Mouse (Mus musculus): ENCODE measurements at regions not wholly inside any gene's neighbourhood (a gene's known extent, or its start where the extent isn't known, plus 50 kb on each side); places are given as distances from the start of the nearest gene placed in this dataset.

DNA sequence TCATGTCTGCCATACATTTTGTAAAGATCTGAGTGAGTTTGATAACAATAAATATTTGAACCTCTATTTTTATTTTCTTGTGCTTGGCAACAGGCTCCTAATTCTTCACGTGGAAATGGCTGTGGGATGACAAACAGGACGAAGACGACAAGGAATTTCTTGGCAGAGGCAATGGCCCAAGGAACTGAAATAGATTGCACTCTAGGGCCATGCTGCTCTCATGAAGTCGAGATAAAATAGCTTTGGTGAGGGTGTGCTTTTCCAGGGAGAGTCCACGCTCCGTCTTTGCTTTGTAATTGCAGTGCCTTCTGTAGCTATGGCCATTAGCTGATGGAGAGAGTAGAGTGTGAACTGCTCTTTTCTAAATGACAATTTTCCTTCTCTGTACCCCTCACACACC is 50.9 kb upstream of the 1810046K07Rik start:
- ATAC-seq, result no peak
- 80% methylated on average over 6 of the region's 6 CpGs for WGBS

DNA sequence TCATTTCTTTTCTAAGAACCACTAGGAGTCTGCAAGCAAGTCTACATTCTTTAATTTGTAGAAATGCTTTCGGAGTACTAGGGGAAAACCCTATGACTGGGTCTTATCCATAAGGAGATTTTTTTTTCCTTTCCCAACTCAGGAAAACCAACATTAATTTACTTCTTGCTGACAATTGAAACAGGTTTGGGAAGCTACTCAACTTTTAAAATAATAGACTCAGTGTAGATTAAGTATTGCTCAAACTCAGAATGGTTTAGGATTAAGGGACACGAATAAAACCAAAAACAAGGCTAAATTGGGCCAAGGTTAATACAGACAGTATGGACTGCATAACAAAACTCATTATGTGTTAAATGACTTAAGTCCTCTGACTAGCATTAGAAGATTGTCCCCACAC is 65.2 kb upstream of the 1810046K07Rik start:
- Histone ChIP-seq H3K4me2 (replicated peaks) (no peak overlapping the region), H3K27me3 (no peaks in the 10 kb centered on the region), H3K27ac (no peak overlapping the region), H3K4me3 (replicated peaks) (no peak overlapping the region), H3K36me3 (no peaks in the 10 kb centered on the region), H3K9ac (replicated peaks) (no peak overlapping the region), H3K9me3 (no peaks in the 10 kb centered on the region), H3K4me1 (replicated peaks) (0 out of 2 replicates have a peak, but pooled peaks cover 8% of the 10 kb centered on the region)
- ATAC-seq, result no peak
- WGBS, result 87% methylated on average over 2 of the region's 2 CpGs

More for the DNA sequence above, 50.9 kb upstream of the 1810046K07Rik start:
- Histone ChIP-seq H3K4me1 (replicated peaks) (no peaks in the 10 kb centered on the region), H3K4me2 (replicated peaks) (no peak overlapping the region), H3K27me3 (no peaks in the 10 kb centered on the region), H3K27ac (no peak overlapping the region), H3K9ac (replicated peaks) (no peak overlapping the region), H3K36me3 (no peaks in the 10 kb centered on the region), H3K9me3 (no peaks in the 10 kb centered on the region), H3K4me3 (replicated peaks) (no peak overlapping the region)

DNA sequence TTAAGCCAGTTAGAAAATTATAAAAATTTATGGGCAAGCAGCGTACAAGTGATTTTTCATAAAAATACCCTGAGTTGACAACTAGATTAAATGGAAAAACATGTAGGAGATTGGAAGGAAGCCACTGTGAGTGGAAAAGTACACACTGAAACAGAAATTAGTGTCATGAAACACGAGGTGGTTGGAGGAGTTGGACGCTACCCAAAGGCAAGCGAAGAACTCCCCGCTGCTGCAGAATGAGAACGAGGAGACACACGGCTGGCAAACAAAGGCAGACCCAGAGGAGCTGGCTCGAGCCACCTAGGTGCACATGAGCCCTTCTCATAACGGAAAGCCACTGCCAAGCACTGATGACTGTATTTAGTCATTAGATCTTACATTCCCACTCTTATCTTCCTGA is 65.7 kb upstream of the 1810046K07Rik start:
- WGBS, result 68% methylated on average over 9 of the region's 9 CpGs
- H3K27me3 ChIP-seq, result no peaks in the 10 kb centered on the region
- no peaks in the 10 kb centered on the region for H3K36me3 ChIP-seq
- no peaks in the 10 kb centered on the region for H3K9me3 ChIP-seq
- ATAC-seq, result no peak
- H3K4me2 ChIP-seq (replicated peaks), result no peak overlapping the region
- 0 out of 2 replicates have a peak, but pooled peaks cover 8% of the 10 kb centered on the region for H3K4me1 ChIP-seq (replicated peaks)
- H3K27ac ChIP-seq, result no peak overlapping the region
- H3K4me3 ChIP-seq (replicated peaks), result no peak overlapping the region
- H3K9ac ChIP-seq (replicated peaks), result no peak overlapping the region

DNA sequence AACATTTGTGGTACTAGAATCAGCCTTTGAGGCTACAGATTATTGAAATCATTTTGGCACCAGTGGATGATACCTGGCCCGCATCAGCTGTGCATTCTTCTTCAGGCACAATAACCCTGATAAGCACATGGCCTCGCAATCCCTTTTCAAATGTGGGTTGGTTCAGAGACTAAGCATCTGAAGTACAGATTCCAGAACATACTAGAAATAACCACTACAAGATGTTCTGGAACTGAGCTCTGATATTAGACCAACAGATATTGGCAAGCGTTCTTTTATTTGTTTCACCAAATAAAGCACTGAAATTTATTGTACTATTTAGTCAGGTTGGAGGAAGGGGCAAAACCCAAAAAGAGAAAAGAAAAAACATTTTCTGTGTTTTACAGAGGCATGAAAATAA is 68.1 kb upstream of the 1810046K07Rik start:
- Histone ChIP-seq H3K36me3 (no peaks in the 10 kb centered on the region), H3K27ac (no peak overlapping the region), H3K4me2 (replicated peaks) (no peak overlapping the region), H3K9ac (replicated peaks) (no peak overlapping the region), H3K4me1 (replicated peaks) (0 out of 2 replicates have a peak, but pooled peaks cover 8% of the 10 kb centered on the region), H3K27me3 (no peaks in the 10 kb centered on the region), H3K9me3 (no peaks in the 10 kb centered on the region), H3K4me3 (replicated peaks) (no peak overlapping the region)
- no peak for ATAC-seq
- WGBS, result 95% methylated on average over 3 of the region's 3 CpGs

DNA sequence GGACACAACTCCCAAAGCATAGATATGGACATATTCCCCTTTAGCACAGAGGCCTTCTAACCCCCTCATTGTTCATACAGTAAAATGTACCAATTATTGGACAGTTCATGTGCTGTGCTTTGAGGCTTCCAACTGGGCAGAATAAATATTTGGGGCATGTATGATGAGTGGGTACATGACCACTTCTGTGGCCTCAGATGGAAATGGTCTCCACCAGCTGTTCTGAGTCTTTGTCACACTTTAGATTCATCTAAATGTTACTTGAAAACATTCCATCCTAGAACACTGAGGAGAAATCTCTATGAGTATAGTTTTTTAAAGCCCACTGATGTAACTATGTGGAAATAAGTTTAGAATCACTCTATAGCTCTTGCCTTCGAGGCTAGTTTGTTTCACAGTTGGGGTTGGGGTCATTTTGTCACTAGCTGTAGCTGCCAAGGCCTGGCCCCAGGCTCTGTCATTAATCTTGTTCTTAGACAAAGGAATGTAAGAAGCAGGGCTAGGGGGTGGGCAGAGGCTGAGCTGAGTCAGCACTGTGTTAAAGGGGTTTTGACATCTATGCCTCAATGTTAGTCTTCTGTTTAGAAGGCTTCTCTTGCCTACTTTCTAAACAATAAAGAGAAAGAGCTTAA is 69.0 kb upstream of the 1810046K07Rik start:
- Histone ChIP-seq H3K4me1 (replicated peaks) (0 out of 2 replicates have a peak, but pooled peaks cover 8% of the 10 kb centered on the region), H3K9me3 (no peaks in the 10 kb centered on the region), H3K9ac (replicated peaks) (no peak overlapping the region), H3K36me3 (no peaks in the 10 kb centered on the region), H3K4me3 (replicated peaks) (no peak overlapping the region), H3K4me2 (replicated peaks) (no peak overlapping the region), H3K27ac (no peak overlapping the region), H3K27me3 (no peaks in the 10 kb centered on the region)
- 26% methylated on average over 1 of the region's 1 CpGs for WGBS
- ATAC-seq, result no peak

DNA sequence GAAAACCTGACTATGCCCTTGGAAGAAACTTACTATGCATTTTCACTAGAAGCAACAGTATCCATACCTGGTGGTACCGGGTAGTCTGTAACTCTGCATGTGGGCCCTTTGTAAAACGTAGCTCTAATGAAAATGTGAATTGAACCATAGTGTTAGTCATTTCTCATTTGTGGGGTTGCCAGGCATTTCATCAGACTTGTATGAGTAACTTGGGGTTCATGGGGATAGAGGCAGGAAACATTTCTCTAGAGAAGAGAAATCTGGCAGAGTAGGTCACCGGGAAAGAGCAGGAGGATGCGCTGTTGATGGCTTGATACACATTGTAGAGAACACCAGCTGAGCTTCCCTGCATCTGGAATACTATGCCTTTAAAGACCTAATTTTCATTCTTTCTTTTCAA is 70.2 kb upstream of the 1810046K07Rik start:
- Histone ChIP-seq H3K4me1 (replicated peaks) (0 out of 2 replicates have a peak, but pooled peaks cover 8% of the 10 kb centered on the region), H3K27me3 (no peaks in the 10 kb centered on the region), H3K36me3 (no peaks in the 10 kb centered on the region), H3K9ac (replicated peaks) (no peak overlapping the region), H3K4me2 (replicated peaks) (no peak overlapping the region), H3K4me3 (replicated peaks) (no peak overlapping the region), H3K9me3 (no peaks in the 10 kb centered on the region), H3K27ac (no peak overlapping the region)
- no peak for ATAC-seq
- WGBS, result 89% methylated on average over 4 of the region's 4 CpGs

DNA sequence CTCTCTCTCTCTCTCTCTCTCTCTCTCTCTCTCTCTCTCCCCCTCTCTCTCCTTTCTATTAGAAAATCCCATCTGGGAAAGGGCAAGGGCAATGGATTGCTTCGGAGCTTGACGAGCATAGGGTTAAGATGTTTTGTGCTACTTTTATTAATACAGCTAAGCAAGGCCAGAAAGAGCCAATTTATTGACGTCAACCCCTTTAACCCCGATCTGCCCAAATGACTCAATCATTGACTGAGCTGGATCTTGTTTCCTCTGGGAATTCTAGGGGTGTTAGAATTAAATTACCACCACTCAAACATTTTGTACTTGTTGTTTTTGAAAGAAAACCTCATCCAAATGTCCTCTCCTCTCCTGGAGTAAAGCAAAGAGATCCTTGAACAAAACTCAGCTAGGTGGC is 70.6 kb upstream of the 1810046K07Rik start:
- Histone ChIP-seq H3K9me3 (no peaks in the 10 kb centered on the region), H3K9ac (replicated peaks) (no peak overlapping the region), H3K4me2 (replicated peaks) (no peak overlapping the region), H3K4me3 (replicated peaks) (no peak overlapping the region), H3K27me3 (no peaks in the 10 kb centered on the region), H3K36me3 (no peaks in the 10 kb centered on the region), H3K27ac (no peak overlapping the region), H3K4me1 (replicated peaks) (0 out of 2 replicates have a peak, but pooled peaks cover 7% of the 10 kb centered on the region)
- 66% methylated on average over 4 of the region's 4 CpGs for WGBS
- ATAC-seq, result no peak

DNA sequence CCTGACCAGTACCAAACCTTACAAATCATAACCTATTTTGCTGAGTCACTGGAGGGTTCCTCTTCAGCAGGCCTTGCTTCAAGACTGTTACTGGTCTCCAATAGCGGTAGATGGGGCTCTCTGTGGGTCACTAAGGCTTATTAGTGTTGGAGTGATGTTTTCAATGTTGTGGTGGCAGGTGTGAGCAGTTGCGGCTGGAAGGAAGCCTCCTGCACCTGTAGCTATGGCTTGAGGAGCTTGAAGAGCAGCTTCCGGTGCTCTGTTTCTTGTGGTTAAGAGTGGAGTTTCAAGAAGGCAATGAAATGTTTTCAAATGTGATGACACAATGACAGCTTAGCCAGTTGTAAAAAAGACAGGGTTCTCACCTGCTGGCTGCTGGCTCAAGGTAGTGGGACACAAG is 73.1 kb upstream of the 1810046K07Rik start:
- no peaks in the 10 kb centered on the region for H3K9me3 ChIP-seq
- H3K9ac ChIP-seq (replicated peaks), result no peak overlapping the region
- no peak overlapping the region for H3K4me2 ChIP-seq (replicated peaks)
- 92% methylated on average over 3 of the region's 3 CpGs for WGBS
- H3K36me3 ChIP-seq, result no peaks in the 10 kb centered on the region
- no peak overlapping the region for H3K27ac ChIP-seq
- H3K4me1 ChIP-seq (replicated peaks), result 0 out of 2 replicates have a peak, but pooled peaks cover 3% of the 10 kb centered on the region
- no peak overlapping the region for H3K4me3 ChIP-seq (replicated peaks)
- no peaks in the 10 kb centered on the region for H3K27me3 ChIP-seq
- ATAC-seq, result no peak

DNA sequence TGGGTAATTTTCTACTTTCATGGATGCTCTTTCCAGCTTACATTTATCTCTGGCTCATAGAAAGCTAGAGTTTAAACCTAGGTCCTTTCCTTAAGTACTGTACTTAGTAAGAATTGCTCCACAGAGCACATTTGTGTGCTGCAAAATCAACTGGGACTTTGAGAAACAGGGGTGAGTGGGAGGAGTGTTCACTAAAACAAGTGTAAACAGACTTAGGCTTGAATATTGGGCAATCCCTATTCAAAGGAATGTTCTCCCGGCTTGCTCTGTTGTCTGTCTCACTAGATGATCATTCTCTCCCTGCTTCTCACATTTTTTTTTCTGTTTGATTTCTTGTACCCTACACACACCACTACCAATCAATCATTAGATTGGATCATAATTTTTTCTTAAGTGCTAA is 79.3 kb upstream of the 1810046K07Rik start:
- no peaks in the 10 kb centered on the region for H3K4me1 ChIP-seq (replicated peaks)
- no peaks in the 10 kb centered on the region for H3K36me3 ChIP-seq
- no peak for ATAC-seq
- no peak overlapping the region for H3K4me2 ChIP-seq (replicated peaks)
- no peak overlapping the region for H3K4me3 ChIP-seq (replicated peaks)
- no peaks in the 10 kb centered on the region for H3K9me3 ChIP-seq
- H3K27ac ChIP-seq, result no peak overlapping the region
- H3K9ac ChIP-seq (replicated peaks), result no peak overlapping the region
- H3K27me3 ChIP-seq, result no peaks in the 10 kb centered on the region
- 80% methylated on average over 1 of the region's 1 CpGs for WGBS

DNA sequence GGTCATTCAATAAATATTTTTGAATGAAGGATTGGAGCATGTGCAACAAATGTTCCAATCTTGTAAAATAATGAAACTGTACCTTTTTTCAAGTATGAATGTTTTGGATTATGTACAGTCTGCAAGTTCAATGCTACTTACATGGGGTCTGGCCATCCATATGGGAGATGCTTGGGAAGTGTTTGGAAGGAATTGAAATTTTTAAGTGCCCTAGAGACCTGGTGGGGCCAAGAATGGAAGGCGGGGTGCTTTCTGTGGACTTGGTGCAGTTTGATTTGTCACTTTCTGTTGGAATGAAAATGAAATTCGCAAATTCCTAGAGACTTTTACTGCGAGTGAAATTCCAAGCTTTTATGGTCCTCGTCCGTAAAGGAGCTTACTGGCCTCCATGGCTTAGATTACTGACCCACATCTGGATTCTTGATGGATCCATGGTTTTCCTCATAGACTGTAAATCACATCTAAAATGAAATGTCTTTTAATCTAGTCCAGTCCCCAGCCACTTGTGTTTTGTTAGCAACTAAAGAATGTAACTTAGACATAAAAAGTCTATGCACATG is 90.3 kb upstream of the 1810046K07Rik start:
- no peak for ATAC-seq
- Histone ChIP-seq H3K4me2 (replicated peaks) (no peak overlapping the region), H3K36me3 (no peaks in the 10 kb centered on the region), H3K9ac (replicated peaks) (no peak overlapping the region), H3K9me3 (no peaks in the 10 kb centered on the region), H3K4me3 (replicated peaks) (no peak overlapping the region), H3K4me1 (replicated peaks) (no peaks in the 10 kb centered on the region), H3K27me3 (no peaks in the 10 kb centered on the region), H3K27ac (no peak overlapping the region)
- 93% methylated on average over 5 of the region's 5 CpGs for WGBS

DNA sequence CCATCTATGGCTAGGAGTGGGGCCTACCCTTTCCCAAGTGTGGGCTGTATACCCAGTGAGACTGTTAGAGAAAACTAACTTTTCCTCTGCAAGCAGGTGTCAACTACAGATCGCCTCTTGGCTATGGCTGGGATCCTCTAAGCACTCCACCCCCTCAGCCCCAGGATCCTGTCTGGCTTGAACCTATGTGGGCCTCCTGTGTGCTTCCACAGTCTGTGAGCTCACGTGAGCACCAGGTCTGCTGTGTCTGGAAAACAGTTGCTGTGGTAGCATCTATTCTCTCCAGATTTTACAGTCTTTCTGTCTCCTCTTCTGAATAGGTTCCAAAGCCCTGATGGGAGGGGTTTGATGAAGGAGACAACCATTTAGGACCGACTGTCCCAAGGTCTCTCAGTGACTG is 93.8 kb upstream of the 1810046K07Rik start:
- no peak for ATAC-seq
- no peak overlapping the region for H3K4me2 ChIP-seq (replicated peaks)
- H3K27ac ChIP-seq, result no peak overlapping the region
- no peak overlapping the region for H3K9ac ChIP-seq (replicated peaks)
- H3K4me3 ChIP-seq (replicated peaks), result no peak overlapping the region
- H3K9me3 ChIP-seq, result no peaks in the 10 kb centered on the region
- H3K36me3 ChIP-seq, result no peaks in the 10 kb centered on the region
- 72% methylated on average over 3 of the region's 3 CpGs for WGBS
- H3K4me1 ChIP-seq (replicated peaks), result no peaks in the 10 kb centered on the region
- no peaks in the 10 kb centered on the region for H3K27me3 ChIP-seq

DNA sequence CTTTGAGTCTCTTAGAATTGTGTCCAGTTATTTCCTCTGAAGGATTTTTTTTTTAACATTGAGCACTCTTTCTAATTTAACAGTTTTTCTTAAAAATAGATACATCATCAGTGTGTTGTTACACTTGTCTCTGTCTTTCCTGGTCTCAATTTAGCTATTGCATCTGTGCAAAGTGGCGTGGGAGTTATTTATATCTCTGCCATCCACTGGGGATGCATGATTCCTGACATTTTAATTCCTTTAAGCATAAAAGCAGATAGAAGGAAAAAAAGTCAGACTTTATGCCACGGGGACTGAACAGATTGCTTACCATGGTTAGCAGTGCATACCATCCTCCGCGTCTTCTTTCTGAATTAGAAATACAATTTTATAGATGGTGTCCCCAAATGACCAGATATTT is 94.6 kb upstream of the 1810046K07Rik start:
- no peak for ATAC-seq
- WGBS, result 79% methylated on average over 4 of the region's 4 CpGs
- H3K9ac ChIP-seq (replicated peaks), result no peak overlapping the region
- no peaks in the 10 kb centered on the region for H3K9me3 ChIP-seq
- H3K36me3 ChIP-seq, result no peaks in the 10 kb centered on the region
- no peaks in the 10 kb centered on the region for H3K27me3 ChIP-seq
- H3K4me1 ChIP-seq (replicated peaks), result no peaks in the 10 kb centered on the region
- no peak overlapping the region for H3K4me2 ChIP-seq (replicated peaks)
- H3K27ac ChIP-seq, result no peak overlapping the region
- H3K4me3 ChIP-seq (replicated peaks), result no peak overlapping the region

DNA sequence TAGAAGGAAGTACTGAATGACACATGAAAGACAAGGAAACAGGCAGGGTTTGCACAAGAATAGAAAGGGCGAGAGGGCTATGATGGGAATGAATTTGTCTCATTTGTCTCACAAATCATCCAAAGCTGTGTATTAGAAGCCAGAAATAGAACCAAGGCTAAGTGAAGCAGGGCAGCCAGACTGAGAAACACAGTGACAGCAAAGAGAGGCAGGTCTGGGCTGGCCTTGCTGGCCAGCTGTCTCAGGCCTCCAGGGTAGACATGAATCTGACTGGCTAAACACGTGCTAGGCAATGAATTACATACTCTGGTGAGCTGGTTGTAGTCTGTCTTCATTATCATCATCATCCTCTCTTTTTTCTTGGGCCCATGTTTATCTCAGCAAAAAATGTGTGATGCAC is 101.7 kb upstream of the 1810046K07Rik start:
- no peak for ATAC-seq
- Histone ChIP-seq H3K9me3 (no peaks in the 10 kb centered on the region), H3K4me2 (replicated peaks) (no peak overlapping the region), H3K4me3 (replicated peaks) (no peak overlapping the region), H3K27ac (no peak overlapping the region), H3K4me1 (replicated peaks) (no peaks in the 10 kb centered on the region; the same call in 1 of the 2 replicates), H3K9ac (replicated peaks) (no peak overlapping the region), H3K36me3 (no peaks in the 10 kb centered on the region), H3K27me3 (no peaks in the 10 kb centered on the region)
- WGBS, result 71% methylated on average over 2 of the region's 2 CpGs
